Mouse (Mus musculus) spleen, adult 12 weeks (tissue): ENCODE results near the gene D10Jhu81e.

Experiments used
- DNase-seq: peaks from one replicate; pipeline ENCODE4 v3.0.0; 2022; ENCODE audit warnings: low spot score

Gene D10Jhu81e

GRCm38 (mm10) chr10:78163241-78163640, 6.3 kb downstream of the D10Jhu81e start:
- DNase-seq = no peak

GRCm38 (mm10) chr10:78162646-78163045, 6.9 kb downstream of the D10Jhu81e start:
- no peak for DNase-seq

- no peak for DNase-seq
Measured at GRCm38 (mm10) chr10:78161096-78161495, 8.5 kb downstream of the D10Jhu81e start.

- no peak for DNase-seq
Measured at GRCm38 (mm10) chr10:78160369-78161095, 9.1 kb downstream of the D10Jhu81e start.

GRCm38 (mm10) chr10:78159906-78160305, 9.7 kb downstream of the D10Jhu81e start:
- DNase-seq = peak; percentile 71

- peak; percentile 57 for DNase-seq
Measured at GRCm38 (mm10) chr10:78159252-78159878, 10.2 kb downstream of the D10Jhu81e start.

- DNase-seq = no peak
Measured at GRCm38 (mm10) chr10:78158041-78158440, 11.5 kb downstream of the D10Jhu81e start.

- no peak for DNase-seq
Measured at GRCm38 (mm10) chr10:78156926-78157325, 12.7 kb downstream of the D10Jhu81e start.

- DNase-seq = no peak
Measured at GRCm38 (mm10) chr10:78148834-78149766, 20.5 kb downstream of the D10Jhu81e start.

GRCm38 (mm10) chr10:78147908-78148441, 21.6 kb downstream of the D10Jhu81e start:
- no peak for DNase-seq

GRCm38 (mm10) chr10:78143727-78144505, 25.7 kb downstream of the D10Jhu81e start:
- no peak for DNase-seq

- no peak for DNase-seq
Measured at GRCm38 (mm10) chr10:78140843-78141242, 28.7 kb downstream of the D10Jhu81e start.

GRCm38 (mm10) chr10:78140251-78140600, 29.4 kb downstream of the D10Jhu81e start:
- no peak for DNase-seq

- DNase-seq = no peak
Measured at GRCm38 (mm10) chr10:78139572-78140250, 29.9 kb downstream of the D10Jhu81e start.

GRCm38 (mm10) chr10:78138812-78139523, 30.6 kb downstream of the D10Jhu81e start:
- DNase-seq = no peak

GRCm38 (mm10) chr10:78137191-78137590, 32.4 kb downstream of the D10Jhu81e start:
- DNase-seq = no peak

- no peak for DNase-seq
Measured at GRCm38 (mm10) chr10:78135947-78136346, 33.6 kb downstream of the D10Jhu81e start.

- no peak for DNase-seq
Measured at GRCm38 (mm10) chr10:78134975-78135798, 34.4 kb downstream of the D10Jhu81e start.

- no peak for DNase-seq
Measured at GRCm38 (mm10) chr10:78134400-78134799, 35.2 kb downstream of the D10Jhu81e start.
